Mouse (Mus musculus) MEL (cell line): ENCODE results near the gene Pdgfd. TPM values are rescaled to one million over a fixed set of nuclear protein-coding genes. Genes with fewer than 3 reads are reported as not detected.

Experiments
- DNase-seq: peaks from one replicate; pipeline ENCODE4 v3.0.0; 2011; ENCODE audit warnings: low read depth, low spot score
- H3K27ac ChIP-seq: 2 replicates; pipeline ENCODE4 v1.5.1; 2012; ENCODE audit warnings: low read depth, mild to moderate bottlenecking, control low read depth, low read length, moderate library complexity; ENCODE audit not compliant: control insufficient read depth
- H3K27me3 ChIP-seq, 2 experiments: fragments of 150-350 bp in 1 of 2; sonication (generic) in 1 of 2; 2 replicates each; pipeline ENCODE4 v1.6.1; 2012; ENCODE audit warnings: low read length in 2 of 2, mild to moderate bottlenecking in 2 of 2, improper control_type of control experiment in 1 of 2, moderate library complexity in 1 of 2; ENCODE audit not compliant: insufficient read depth in 2 of 2, control insufficient read depth in 1 of 2
- H3K36me3 ChIP-seq, 2 experiments: 2 replicates each; pipeline ENCODE4 v1.6.1; 2012 to 2014; ENCODE audit warnings: low read length in 2 of 2, improper control_type of control experiment in 1 of 2, inconsistent platforms in 1 of 2, mild to moderate bottlenecking in 1 of 2; ENCODE audit not compliant: insufficient read depth in 2 of 2, control insufficient read depth in 1 of 2
- H3K4me1 ChIP-seq, 2 experiments: fragments of 150-350 bp in 1 of 2; sonication (generic) in 1 of 2; 2 replicates each; pipeline ENCODE4 v1.6.1; 2012; ENCODE audit warnings: low read length in 2 of 2, improper control_type of control experiment in 1 of 2, mild to moderate bottlenecking in 1 of 2; ENCODE audit not compliant: insufficient read depth in 2 of 2, control insufficient read depth in 1 of 2
- H3K4me3 ChIP-seq, 2 experiments: fragments of 150-350 bp in 1 of 2; sonication (generic) in 1 of 2; 2 replicates each; pipeline ENCODE4 v1.5.1; 2012; ENCODE audit warnings: low read depth in 2 of 2, low read length in 2 of 2, mild to moderate bottlenecking in 2 of 2, moderate library complexity in 2 of 2, control low read depth in 1 of 2, improper control_type of control experiment in 1 of 2; ENCODE audit not compliant: control insufficient read depth in 1 of 2, insufficient read depth in 1 of 2
- H3K79me2 ChIP-seq: 2 replicates; pipeline ENCODE4 v1.6.1; 2012; ENCODE audit warnings: mild to moderate bottlenecking, low read length, moderate library complexity; ENCODE audit not compliant: control insufficient read depth, poor library complexity, insufficient read depth
- H3K9ac ChIP-seq: 2 replicates; pipeline ENCODE4 v1.6.1; 2012; ENCODE audit warnings: low read depth, mild to moderate bottlenecking, control low read depth, low read length, moderate library complexity; ENCODE audit not compliant: control insufficient read depth, poor library complexity, severe bottlenecking
- H3K9me3 ChIP-seq: fragments of 150-350 bp; sonication (generic); replicated peaks from 2 replicates; pipeline ENCODE4 v1.6.1; 2012; ENCODE audit warnings: mild to moderate bottlenecking, low read length, improper control_type of control experiment, moderate library complexity; ENCODE audit not compliant: insufficient read depth
- CTCF ChIP-seq, 3 experiments: IDR thresholded peaks in 2 of 3; conservative IDR thresholded peaks in 1 of 3; 2 replicates each; pipeline ENCODE4 v1.5.1; 2011 to 2012; ENCODE audit warnings: low read length in 3 of 3, low read depth in 2 of 3, mild to moderate bottlenecking in 2 of 3, improper control_type of control experiment in 1 of 3, inconsistent platforms in 1 of 3, mixed read lengths in 1 of 3, moderate library complexity in 1 of 3; ENCODE audit not compliant: control insufficient read depth in 1 of 3, insufficient read depth in 1 of 3, poor library complexity in 1 of 3, severe bottlenecking in 1 of 3
- E2F4 ChIP-seq: IDR thresholded peaks from 2 replicates; pipeline ENCODE4 v1.6.1; 2011; ENCODE audit warnings: low read depth, low read length, improper control_type of control experiment, borderline replicate concordance
- ELF1 ChIP-seq: IDR thresholded peaks from 2 replicates; pipeline ENCODE4 v1.6.1; 2014; ENCODE audit warnings: low read depth, mild to moderate bottlenecking, inconsistent platforms, low read length, improper control_type of control experiment, moderate library complexity
- ETS1 ChIP-seq: IDR thresholded peaks from 2 replicates; pipeline ENCODE4 v1.6.1; 2012; ENCODE audit warnings: low read depth, mild to moderate bottlenecking, inconsistent platforms, low read length, improper control_type of control experiment, moderate library complexity
- MAFK ChIP-seq: IDR thresholded peaks from 2 replicates; pipeline ENCODE4 v1.6.1; 2011; ENCODE audit warnings: low read depth, mild to moderate bottlenecking, low read length, improper control_type of control experiment, borderline replicate concordance
- MAX ChIP-seq: IDR thresholded peaks from 2 replicates; pipeline ENCODE4 v1.6.1; 2011; ENCODE audit warnings: low read length, improper control_type of control experiment
- MAZ ChIP-seq: IDR thresholded peaks from 2 replicates; pipeline ENCODE4 v1.6.1; 2012; ENCODE audit warnings: low read depth, mild to moderate bottlenecking, inconsistent platforms, low read length, improper control_type of control experiment
- MEF2A ChIP-seq: IDR thresholded peaks from 2 replicates; pipeline ENCODE4 v1.6.1; 2014; ENCODE audit warnings: low read depth, mild to moderate bottlenecking, inconsistent platforms, low read length, improper control_type of control experiment; ENCODE audit not compliant: poor library complexity, insufficient replicate concordance, severe bottlenecking; ENCODE audit errors: extremely low read depth
- MXI1 ChIP-seq: IDR thresholded peaks from 2 replicates; pipeline ENCODE4 v1.6.1; 2011; ENCODE audit warnings: mild to moderate bottlenecking, low read depth, low read length, improper control_type of control experiment
- MYB ChIP-seq: IDR thresholded peaks from 2 replicates; pipeline ENCODE4 v1.6.1; 2011; ENCODE audit warnings: mild to moderate bottlenecking, low read depth, low read length, improper control_type of control experiment
- NELFE ChIP-seq: IDR thresholded peaks from 2 replicates; pipeline ENCODE4 v1.6.1; 2011; ENCODE audit warnings: low read depth, low read length, improper control_type of control experiment
- POLR2A ChIP-seq, 2 experiments: IDR thresholded peaks; 2 replicates each; pipeline ENCODE4 v1.6.1; 2011 to 2012; ENCODE audit warnings: low read length in 2 of 2, mild to moderate bottlenecking in 2 of 2, control low read depth in 1 of 2, improper control_type of control experiment in 1 of 2, low read depth in 1 of 2, moderate library complexity in 1 of 2; ENCODE audit not compliant: control insufficient read depth in 1 of 2, insufficient read depth in 1 of 2, poor library complexity in 1 of 2
- POLR2AphosphoS2 ChIP-seq: IDR thresholded peaks from 2 replicates; pipeline ENCODE4 v1.6.1; 2011; ENCODE audit warnings: low read length, improper control_type of control experiment
- POLR2AphosphoS5 ChIP-seq: IDR thresholded peaks from 2 replicates; pipeline ENCODE4 v1.6.1; 2012; ENCODE audit warnings: low read depth, borderline replicate concordance, mild to moderate bottlenecking, inconsistent platforms, low read length, moderate library complexity, mixed read lengths
- RCOR1 ChIP-seq: IDR thresholded peaks from 2 replicates; pipeline ENCODE4 v1.6.1; 2012; ENCODE audit warnings: low read depth, mild to moderate bottlenecking, inconsistent platforms, low read length, improper control_type of control experiment
- SMC3 ChIP-seq: IDR thresholded peaks from 2 replicates; pipeline ENCODE4 v1.6.1; 2011; ENCODE audit warnings: low read depth, low read length, improper control_type of control experiment
- TBP ChIP-seq: IDR thresholded peaks from 2 replicates; pipeline ENCODE4 v1.8.0; 2011; ENCODE audit warnings: low read depth, low read length, improper control_type of control experiment
- ZC3H11A ChIP-seq: IDR thresholded peaks from 2 replicates; pipeline ENCODE4 v1.6.1; 2012; ENCODE audit warnings: low read depth, mild to moderate bottlenecking, inconsistent platforms, low read length, improper control_type of control experiment
- ZKSCAN1 ChIP-seq: IDR thresholded peaks from 2 replicates; pipeline ENCODE4 v1.6.1; 2012; ENCODE audit warnings: low read depth, mild to moderate bottlenecking, inconsistent platforms, low read length, improper control_type of control experiment, moderate library complexity
- ZMIZ1 ChIP-seq: IDR thresholded peaks from 2 replicates; pipeline ENCODE4 v1.6.1; 2012; ENCODE audit warnings: low read depth, mild to moderate bottlenecking, inconsistent platforms, low read length, improper control_type of control experiment, moderate library complexity
- ZNF384 ChIP-seq: IDR thresholded peaks from 2 replicates; pipeline ENCODE4 v1.6.1; 2012; ENCODE audit warnings: low read depth, mild to moderate bottlenecking, inconsistent platforms, low read length, improper control_type of control experiment
- polyA plus RNA-seq, 2 experiments: library from polyadenylated mRNA; stranded (reverse) in 1 of 2; unstranded in 1 of 2; fragments of >175 nt in 1 of 2; fragments of >200 nt in 1 of 2; gene quantifications; 2 replicates each; pipeline versions ENCODE4 v1.2.1 to v1.2.4; 2012; ENCODE audit warnings: low replicate concordance in 2 of 2, low read depth in 1 of 2; ENCODE audit not compliant: insufficient read length in 2 of 2, insufficient read depth in 1 of 2, missing spikeins in 1 of 2
- total RNA-seq: library from RNA; depleted of rRNA; stranded (reverse); fragments of 300-350 nt; gene quantifications from 2 replicates; pipeline ENCODE4 v1.2.3, GENCODE M21; 2012

The Pdgfd gene
- total and polyA plus RNA-seq, 3 experiments: not detected

- Histone ChIP-seq H3K4me3 (no peak overlapping the region), H3K36me3 (no peaks in the 10 kb centered on the region), H3K27me3 (no peaks in the 10 kb centered on the region), H3K79me2 (no peaks in the 10 kb centered on the region), H3K9me3 (no peaks in the 10 kb centered on the region), H3K4me1 (no peaks in the 10 kb centered on the region), H3K9ac (no peak overlapping the region), H3K27ac (no peak overlapping the region)
- no peak for TF ChIP-seq CTCF (IDR thresholded peaks at IDR 0.05 in 2 of 3, conservative IDR thresholded peaks at IDR 0.05 in 1 of 3; ENCODE audit: control insufficient read depth in 1 of 3, insufficient read depth in 1 of 3, low read depth in 2 of 3, low read length in 3 of 3, poor library complexity in 1 of 3, severe bottlenecking in 1 of 3)
- TF ChIP-seq MAFK: no peak
- TF ChIP-seq ETS1: no peak
- no peak for TF ChIP-seq NELFE
- no peak for TF ChIP-seq POLR2AphosphoS2
- TF ChIP-seq ELF1: no peak
- no peak for DNase-seq
These were observed 198.2 kb downstream of the Pdgfd start for GRCm38 (mm10) chr9:6366550-6366949.

GRCm38 (mm10) chr9:6401764-6402163, 233.4 kb downstream of the Pdgfd start:
- TF ChIP-seq ZMIZ1: no peak
- TF ChIP-seq POLR2AphosphoS2: no peak
- TF ChIP-seq MAFK: no peak
- no peak for TF ChIP-seq E2F4
- TF ChIP-seq POLR2A (IDR thresholded peaks at IDR 0.05; ENCODE audit: control insufficient read depth in 1 of 2, insufficient read depth in 1 of 2, low read depth in 1 of 2, low read length in 2 of 2, poor library complexity in 1 of 2): no peak
- TF ChIP-seq RCOR1: no peak
- TF ChIP-seq MEF2A: no peak
- TF ChIP-seq POLR2AphosphoS5: no peak
- no peak for TF ChIP-seq ZC3H11A
- TF ChIP-seq ZNF384: no peak
- no peak for TF ChIP-seq MAZ
- no peak for TF ChIP-seq MXI1
- TF ChIP-seq ZKSCAN1: no peak
- TF ChIP-seq MYB: no peak
- no peak for TF ChIP-seq TBP
- TF ChIP-seq SMC3: no peak
- TF ChIP-seq NELFE: no peak
- no peak for TF ChIP-seq MAX

More at GRCm38 (mm10) chr9:6401764-6402163, 233.4 kb downstream of the Pdgfd start:
- Histone ChIP-seq H3K79me2 (no peaks in the 10 kb centered on the region), H3K27ac (no peak overlapping the region), H3K36me3 (no peaks in the 10 kb centered on the region), H3K9me3 (no peaks in the 10 kb centered on the region), H3K4me1 (no peaks in the 10 kb centered on the region), H3K27me3 (no peaks in the 10 kb centered on the region), H3K9ac (no peak overlapping the region), H3K4me3 (no peak overlapping the region)
- no peak for DNase-seq
